Mouse (Mus musculus) hindbrain, postnatal 0 days (tissue): Measurements from ENCODE around the gene Gm20388. TPM values are rescaled to one million over a fixed set of nuclear protein-coding genes. Genes with fewer than 3 reads are reported as not detected.

Experiments used
- ATAC-seq: fragments of 200-750 bp; cut with Nextera tagmentation; 2 replicates; pipeline ENCODE4 v1.8.0; 2017; ENCODE audit warnings: mild to moderate bottlenecking, moderate TSS enrichment, moderate library complexity
- DNase-seq: peaks from one replicate; pipeline ENCODE4 v3.0.0-alpha.2; 2015; ENCODE audit warnings: low spot score
- H3K27ac ChIP-seq: fragments of 300-500 bp; sonication (generic); 2 replicates; pipeline ENCODE4 v1.5.1; 2014; ENCODE audit warnings: mild to moderate bottlenecking
- H3K27me3 ChIP-seq: fragments of 300-500 bp; sonication (generic); 2 replicates; pipeline ENCODE4 v1.6.1; 2014; ENCODE audit warnings: low read length, mixed read lengths; ENCODE audit not compliant: insufficient read depth
- H3K36me3 ChIP-seq: fragments of 300-500 bp; sonication (generic); 2 replicates; pipeline ENCODE4 v1.6.1; 2014; ENCODE audit warnings: low read length, mixed read lengths; ENCODE audit not compliant: insufficient read depth
- H3K4me1 ChIP-seq: fragments of 300-500 bp; sonication (generic); 2 replicates; pipeline ENCODE4 v1.6.1; 2014; ENCODE audit warnings: antibody characterized with exemption, low read length, mixed read lengths; ENCODE audit not compliant: insufficient read depth
- H3K4me2 ChIP-seq: fragments of 300-500 bp; sonication (generic); 2 replicates; pipeline ENCODE4 v1.6.1; 2014; ENCODE audit warnings: low read depth, mild to moderate bottlenecking, low read length, moderate library complexity, mixed read lengths
- H3K4me3 ChIP-seq: fragments of 300-500 bp; sonication (generic); 2 replicates; pipeline ENCODE4 v1.5.1; 2014; ENCODE audit warnings: low read length
- H3K9ac ChIP-seq: fragments of 300-500 bp; sonication (generic); replicated peaks from 2 replicates; pipeline ENCODE4 v1.6.1; 2014; ENCODE audit warnings: mild to moderate bottlenecking, low read length, moderate library complexity, mixed read lengths
- H3K9me3 ChIP-seq: fragments of 300-500 bp; sonication (generic); 2 replicates; pipeline ENCODE4 v1.6.1; 2016; ENCODE audit warnings: low read length, mixed read lengths
- CTCF ChIP-seq: IDR thresholded peaks from 2 replicates; pipeline ENCODE4 v1.5.1; 2016; ENCODE audit warnings: antibody characterized with exemption, control low read depth, low read depth
- WGBS: fragments of 180-500 bp; shearing (Covaris S2); extraction: QIAGEN DNeasy Blood & Tissue Kit; methylation state at CpG from one replicate; pipeline ENCODE4 v1.1.7; 2014; 5-methylcytosine and 5-hydroxymethylcytosine counted together
- polyA plus RNA-seq: library from polyadenylated mRNA; unstranded; fragments of >200 nt; fragmentation: Nextera tagmentation; extraction: Ambion mirVana; gene quantifications from 2 replicates; pipeline ENCODE4 v1.2.1, GENCODE M21; 2015
- total RNA-seq: library from RNA; depleted of rRNA; stranded (reverse); fragments of >200 nt; gene quantifications from 2 replicates; pipeline ENCODE4 v1.2.3, GENCODE M21; 2014

Gene Gm20388
- total and polyA plus RNA-seq, 2 experiments from 2014 or later = 71.3 TPM; not detected in 1

- DNase-seq (no peak), ATAC-seq (no peak)
- H3K36me3 ChIP-seq = no peaks in the 10 kb centered on the region
- H3K27me3 ChIP-seq = no peaks in the 10 kb centered on the region
- H3K9ac ChIP-seq = no peak overlapping the region
- no peak overlapping the region for H3K4me2 ChIP-seq
- TF ChIP-seq CTCF = no peak
- H3K4me1 ChIP-seq = no peaks in the 10 kb centered on the region
- no peaks in the 10 kb centered on the region for H3K9me3 ChIP-seq
- no peak overlapping the region for H3K4me3 ChIP-seq
- 79% methylated on average over 8 of the region's 8 CpGs for WGBS
- H3K27ac ChIP-seq = no peak overlapping the region
Measured at GRCm38 (mm10) chr8:122238731-122239130, 2328.1 kb downstream of the Gm20388 start.

GRCm38 (mm10) chr8:122240241-122241026 lies 2329.8 kb downstream of the Gm20388 start:
- Histone ChIP-seq H3K4me2 (no peak overlapping the region), H3K27me3 (no peaks in the 10 kb centered on the region), H3K9ac (no peak overlapping the region), H3K9me3 (no peaks in the 10 kb centered on the region), H3K4me1 (no peaks in the 10 kb centered on the region), H3K4me3 (no peak overlapping the region), H3K36me3 (no peaks in the 10 kb centered on the region), H3K27ac (no peak overlapping the region)
- no peak for ATAC-seq
- peak; percentile 45 for DNase-seq
- no peak for TF ChIP-seq CTCF
- 71% methylated on average over 16 of the region's 16 CpGs for WGBS

GRCm38 (mm10) chr8:122243310-122243709 lies 2332.7 kb downstream of the Gm20388 start:
- Histone ChIP-seq H3K9me3 (no peaks in the 10 kb centered on the region), H3K4me3 (no peak overlapping the region), H3K27ac (no peak overlapping the region), H3K9ac (no peak overlapping the region), H3K4me1 (no peaks in the 10 kb centered on the region), H3K4me2 (no peak overlapping the region), H3K27me3 (no peaks in the 10 kb centered on the region), H3K36me3 (no peaks in the 10 kb centered on the region)
- no peak for ATAC-seq
- no peak for TF ChIP-seq CTCF
- WGBS = 71% methylated on average over 4 of the region's 4 CpGs
- no peak for DNase-seq

GRCm38 (mm10) chr8:122245161-122245560 lies 2334.5 kb downstream of the Gm20388 start:
- DNase-seq = no peak
- no peaks in the 10 kb centered on the region for H3K27me3 ChIP-seq
- H3K4me2 ChIP-seq = no peak overlapping the region
- no peaks in the 10 kb centered on the region for H3K9me3 ChIP-seq
- H3K9ac ChIP-seq = no peak overlapping the region
- 68% methylated on average over 6 of the region's 6 CpGs for WGBS
- no peaks in the 10 kb centered on the region for H3K4me1 ChIP-seq
- no peak overlapping the region for H3K4me3 ChIP-seq
- ATAC-seq = no peak
- no peaks in the 10 kb centered on the region for H3K36me3 ChIP-seq
- no peak for TF ChIP-seq CTCF
- no peak overlapping the region for H3K27ac ChIP-seq

- no peak for TF ChIP-seq CTCF
- ATAC-seq (no peak), DNase-seq (no peak)
- no peak overlapping the region for H3K9ac ChIP-seq
- H3K27me3 ChIP-seq = no peaks in the 10 kb centered on the region
- H3K4me3 ChIP-seq = no peak overlapping the region
- H3K9me3 ChIP-seq = no peaks in the 10 kb centered on the region
- 45% methylated on average over 12 of the region's 12 CpGs for WGBS
- H3K27ac ChIP-seq = no peak overlapping the region
- no peak overlapping the region for H3K4me2 ChIP-seq
- no peaks in the 10 kb centered on the region for H3K4me1 ChIP-seq
- H3K36me3 ChIP-seq = no peaks in the 10 kb centered on the region
Measured at GRCm38 (mm10) chr8:122246257-122247211, 2335.9 kb downstream of the Gm20388 start.

- no peak for ATAC-seq
- H3K4me3 ChIP-seq = no peak overlapping the region
- no peak for TF ChIP-seq CTCF
- WGBS = 91% methylated on average over 1 of the region's 1 CpGs
- no peaks in the 10 kb centered on the region for H3K36me3 ChIP-seq
- no peak overlapping the region for H3K27ac ChIP-seq
- no peaks in the 10 kb centered on the region for H3K27me3 ChIP-seq
- DNase-seq = no peak
- H3K4me2 ChIP-seq = no peak overlapping the region
- H3K4me1 ChIP-seq = no peaks in the 10 kb centered on the region
- H3K9ac ChIP-seq = no peak overlapping the region
- H3K9me3 ChIP-seq = no peaks in the 10 kb centered on the region
Measured at GRCm38 (mm10) chr8:122251739-122252138, 2341.1 kb downstream of the Gm20388 start.

GRCm38 (mm10) chr8:122252366-122252765 lies 2341.7 kb downstream of the Gm20388 start:
- ATAC-seq (no peak), DNase-seq (no peak)
- Histone ChIP-seq H3K9me3 (no peaks in the 10 kb centered on the region), H3K4me1 (no peaks in the 10 kb centered on the region), H3K27ac (no peak overlapping the region), H3K27me3 (no peaks in the 10 kb centered on the region), H3K9ac (no peak overlapping the region), H3K4me3 (no peak overlapping the region), H3K4me2 (no peak overlapping the region), H3K36me3 (no peaks in the 10 kb centered on the region)
- WGBS = 63% methylated on average over 5 of the region's 5 CpGs
- TF ChIP-seq CTCF = no peak
